Mouse (Mus musculus) adrenal gland, adult 2 months (tissue): Measurements from ENCODE around the gene Ppm1e. TPM values are rescaled to one million over a fixed set of nuclear protein-coding genes. Genes with fewer than 3 reads are reported as not detected.

ENCODE experiments used
- DNase-seq: peaks from one replicate; pipeline ENCODE4 v3.0.0; 2021
- polyA plus RNA-seq: library from polyadenylated mRNA; depleted of rRNA; stranded (reverse); fragments of >200 nt; gene quantifications from 2 replicates; pipeline ENCODE4 v1.2.3, GENCODE M21; 2012; rRNA removed
- total RNA-seq, 2 experiments: library from RNA; stranded (reverse); gene quantifications; 2 replicates each; pipeline ENCODE4 v1.2.3; 2021

The Ppm1e gene
- total and polyA plus RNA-seq, 3 experiments, result 5.9 to 28.1 (median 21.6) TPM

- no peak for DNase-seq
Measured at GRCm38 (mm10) chr11:87250132-87250531, 108.7 kb downstream of the Ppm1e start.

- DNase-seq, result no peak
Measured at GRCm38 (mm10) chr11:87247494-87247866, 111.3 kb downstream of the Ppm1e start.

- no peak for DNase-seq
Measured at GRCm38 (mm10) chr11:87246724-87247493, 111.9 kb downstream of the Ppm1e start.

- DNase-seq, result no peak
Measured at GRCm38 (mm10) chr11:87246107-87246651, 112.6 kb downstream of the Ppm1e start.

- DNase-seq, result no peak
Measured at GRCm38 (mm10) chr11:87245171-87245840, 113.5 kb downstream of the Ppm1e start.

GRCm38 (mm10) chr11:87241256-87241655 is 117.6 kb downstream of the Ppm1e start:
- DNase-seq, result no peak

- no peak for DNase-seq
Measured at GRCm38 (mm10) chr11:87240833-87241215, 118.0 kb downstream of the Ppm1e start.

GRCm38 (mm10) chr11:87240141-87240832 is 118.5 kb downstream of the Ppm1e start:
- no peak for DNase-seq

GRCm38 (mm10) chr11:87238891-87239530 is 119.8 kb downstream of the Ppm1e start:
- DNase-seq, result no peak

- no peak for DNase-seq
Measured at GRCm38 (mm10) chr11:87235486-87235872, 123.3 kb downstream of the Ppm1e start.

- no peak for DNase-seq
Measured at GRCm38 (mm10) chr11:87234743-87235485, 123.9 kb downstream of the Ppm1e start.

- no peak for DNase-seq
Measured at GRCm38 (mm10) chr11:87233377-87233776, 125.4 kb downstream of the Ppm1e start.

GRCm38 (mm10) chr11:87227056-87227455 is 131.8 kb downstream of the Ppm1e start:
- DNase-seq, result no peak

GRCm38 (mm10) chr11:87222686-87223085 is 136.1 kb downstream of the Ppm1e start:
- DNase-seq, result no peak

- no peak for DNase-seq
Measured at GRCm38 (mm10) chr11:87212313-87212712, 146.5 kb downstream of the Ppm1e start.

Other genes with a start within 250 kb of the Ppm1e start
- 1 to 10 TPM; 4.6 to 6.7 TPM for gene Ska2, start 249.8 kb downstream of the Ppm1e start, total RNA-seq
- 0.90 and 0.94 TPM in 2 replicates for gene Ska2, start 249.8 kb downstream of the Ppm1e start, polyA plus RNA-seq
- 10 to 100 TPM; 13.4 to 16.6 TPM for gene Trim37, start 231.9 kb downstream of the Ppm1e start, total RNA-seq
- gene Trim37, start 231.9 kb downstream of the Ppm1e start, polyA plus RNA-seq, result 1.2 and 1.9 TPM in 2 replicates
- 1 to 10 TPM; 1.6 to 2.2 TPM for gene Rad51c, start 45.9 kb upstream of the Ppm1e start, total RNA-seq
- gene Rad51c, start 45.9 kb upstream of the Ppm1e start, polyA plus RNA-seq, result 0.13 and 0.15 TPM in 2 replicates
- 1 to 10 TPM in 1 of 2 experiments, under 1 TPM in 1; 0.35 to 1.3 TPM for gene Tex14, start 46.0 kb upstream of the Ppm1e start, total RNA-seq
- 0.03 and 0.08 TPM in 2 replicates for gene Tex14, start 46.0 kb upstream of the Ppm1e start, polyA plus RNA-seq
- not detected for gene Gm11492, start 207.6 kb upstream of the Ppm1e start, total RNA-seq
- not detected in 2 replicates for gene Gm11492, start 207.6 kb upstream of the Ppm1e start, polyA plus RNA-seq
- 10 to 100 TPM; 42.0 to 52.8 TPM for gene Sept4, start 209.9 kb upstream of the Ppm1e start, total RNA-seq
- gene Sept4, start 209.9 kb upstream of the Ppm1e start, polyA plus RNA-seq, result 14.8 and 14.9 TPM in 2 replicates
- gene Mtmr4, start 233.1 kb upstream of the Ppm1e start, total RNA-seq, result 10 to 100 TPM; 24.6 to 31.1 TPM
- 13.0 and 15.2 TPM in 2 replicates for gene Mtmr4, start 233.1 kb upstream of the Ppm1e start, polyA plus RNA-seq